Mouse (Mus musculus) adrenal gland, postnatal 14 days (tissue): ENCODE results near the gene Rpl27a. TPM values are rescaled to one million over a fixed set of nuclear protein-coding genes. Genes with fewer than 3 reads are reported as not detected.

ENCODE experiments used
- DNase-seq: peaks from one replicate; pipeline ENCODE4 v3.0.0; 2021; ENCODE audit warnings: mixed read lengths
- total RNA-seq: library from RNA; stranded (reverse); gene quantifications from 2 replicates; pipeline ENCODE4 v1.2.3, GENCODE M21; 2021

The Rpl27a gene
- total RNA-seq, 1 experiment from 2014 or later = 244 TPM

GRCm38 (mm10) chr7:109525740-109526663, 7.1 kb downstream of the Rpl27a start:
- no peak for DNase-seq

- DNase-seq = no peak
These were observed 8.6 kb downstream of the Rpl27a start for GRCm38 (mm10) chr7:109527536-109527935.

DNA sequence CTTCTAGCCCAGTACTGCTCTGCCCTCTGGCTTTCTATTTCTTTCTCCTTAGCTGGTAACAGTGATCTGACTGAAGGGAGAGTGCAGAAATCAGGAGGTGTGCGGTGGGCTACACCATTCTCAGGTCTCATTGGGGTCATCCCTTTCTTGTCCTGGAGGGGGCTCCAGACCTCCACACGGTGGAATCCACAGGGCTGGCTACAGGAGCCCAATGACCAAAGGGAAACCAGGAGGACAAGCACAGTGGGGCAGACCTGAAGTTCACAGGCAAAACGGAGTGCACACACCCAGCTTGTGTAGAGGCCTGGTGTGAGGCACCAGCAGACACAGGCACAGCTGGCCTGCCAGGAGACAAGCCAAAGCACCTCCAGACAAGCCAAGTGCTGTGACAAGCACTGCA, 9.4 kb downstream of the Rpl27a start:
- peak; percentile 80 for DNase-seq

- no peak for DNase-seq
These were observed 10.8 kb downstream of the Rpl27a start for GRCm38 (mm10) chr7:109529741-109530140.

- no peak for DNase-seq
These were observed 12.6 kb downstream of the Rpl27a start for GRCm38 (mm10) chr7:109531501-109531900.

GRCm38 (mm10) chr7:109532691-109533090, 13.7 kb downstream of the Rpl27a start:
- DNase-seq = no peak

- DNase-seq = no peak
These were observed 14.2 kb downstream of the Rpl27a start for GRCm38 (mm10) chr7:109533129-109533528.

GRCm38 (mm10) chr7:109533888-109534287, 14.9 kb downstream of the Rpl27a start:
- no peak for DNase-seq

DNA sequence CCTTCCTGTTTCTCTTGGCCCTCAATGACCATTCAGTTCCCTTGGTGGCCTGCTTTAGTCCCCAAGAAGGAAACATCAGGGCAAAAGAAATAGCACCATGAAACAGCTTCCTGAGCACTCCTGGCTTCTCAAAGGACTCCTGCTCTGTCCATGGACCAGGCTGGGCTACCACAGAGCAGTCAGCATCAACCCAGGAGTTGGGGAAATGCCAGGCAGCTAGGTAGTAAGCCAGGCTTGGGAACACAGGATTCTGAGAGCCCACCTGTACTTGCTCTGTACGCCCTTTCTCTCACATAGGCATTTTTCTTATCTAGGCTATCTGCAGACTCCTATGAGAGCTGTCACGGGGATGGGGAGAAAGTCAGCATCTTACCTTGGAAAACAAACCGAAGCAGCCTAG, 16.0 kb downstream of the Rpl27a start:
- DNase-seq = no peak

DNA sequence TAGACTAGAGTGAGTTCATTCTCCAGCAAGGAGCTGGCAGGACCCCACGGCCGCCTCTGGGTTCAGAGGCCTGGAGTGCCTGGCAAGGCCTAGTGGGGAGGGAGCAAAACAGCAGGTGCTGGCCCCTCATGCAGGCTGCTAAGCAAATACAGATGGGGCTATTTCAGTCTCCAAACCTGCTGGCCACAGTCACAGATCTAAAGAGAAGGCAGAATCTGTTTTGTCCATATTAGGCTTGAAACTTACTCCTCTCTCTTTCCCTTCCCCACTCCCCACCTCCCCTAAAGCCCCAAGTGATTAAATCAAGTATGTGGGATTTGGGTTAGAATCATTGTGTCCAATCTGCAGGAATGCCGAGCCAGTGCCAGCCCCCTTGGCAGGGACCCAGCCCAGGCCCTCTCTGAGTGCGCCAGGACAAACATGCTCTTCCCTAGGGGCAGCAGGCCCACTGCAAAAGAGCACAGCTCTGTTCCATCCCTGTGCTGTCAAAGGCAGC, 17.6 kb downstream of the Rpl27a start:
- DNase-seq = peak; percentile 74

DNA sequence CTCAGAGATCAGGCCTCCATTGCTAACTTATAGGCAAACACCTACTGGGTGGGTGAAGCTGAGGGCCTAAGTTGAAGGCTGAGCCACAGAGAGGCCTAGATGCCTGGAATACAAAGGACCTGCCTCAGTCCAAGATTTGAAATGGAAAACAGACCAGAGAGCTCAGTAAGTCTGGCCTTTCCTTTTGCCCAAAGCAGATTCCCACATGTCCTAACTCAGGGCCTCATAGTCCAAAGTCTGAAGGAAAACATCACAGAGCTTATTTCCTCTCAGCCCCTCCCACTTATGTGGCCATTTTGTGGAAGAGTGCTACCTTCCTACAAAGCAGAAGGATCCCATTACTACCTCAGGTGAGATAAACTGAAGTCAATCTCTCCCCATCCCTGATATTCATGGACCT, 22.0 kb downstream of the Rpl27a start:
- DNase-seq = no peak

DNA sequence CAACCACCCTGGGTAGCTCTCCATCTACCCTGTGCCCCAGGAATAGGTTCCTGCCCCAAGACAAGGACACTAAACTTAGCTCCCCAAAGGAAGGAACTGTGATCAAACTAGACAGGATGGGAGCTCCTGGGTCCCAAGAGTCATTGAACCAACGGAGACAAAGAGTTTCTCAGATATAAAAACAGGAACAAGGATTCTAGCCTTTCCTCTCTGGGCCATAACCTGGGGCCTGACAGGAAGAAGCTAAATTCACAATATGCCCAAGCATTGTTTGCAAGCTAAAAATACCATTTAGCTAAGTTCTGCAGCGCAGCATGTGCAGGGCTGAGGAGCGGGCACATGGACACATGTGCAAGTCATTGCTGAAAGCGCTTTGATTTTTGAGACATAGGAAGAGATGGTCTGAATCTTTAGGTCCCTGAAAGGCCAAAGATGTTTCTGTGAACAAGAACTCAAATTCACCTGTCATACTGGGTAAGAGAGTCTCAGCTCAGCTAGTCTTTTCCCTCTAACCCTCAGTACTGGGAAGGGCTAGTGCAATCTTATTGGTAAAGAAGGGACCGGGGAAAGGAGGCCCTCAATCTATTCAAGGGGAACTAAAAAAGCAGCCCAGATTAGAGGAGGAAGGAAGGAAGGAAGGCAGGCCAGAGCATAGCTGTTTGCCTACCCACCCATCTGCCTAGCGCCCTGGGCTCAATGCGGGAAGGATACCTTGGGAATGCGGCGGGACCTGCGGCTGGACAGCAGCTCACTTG, 22.8 kb downstream of the Rpl27a start:
- no peak for DNase-seq

GRCm38 (mm10) chr7:109542364-109542628, 23.3 kb downstream of the Rpl27a start:
- DNase-seq = no peak

GRCm38 (mm10) chr7:109544792-109545191, 25.8 kb downstream of the Rpl27a start:
- peak; percentile 54 for DNase-seq

GRCm38 (mm10) chr7:109545255-109545993, 26.5 kb downstream of the Rpl27a start:
- DNase-seq = peak; percentile 68

DNA sequence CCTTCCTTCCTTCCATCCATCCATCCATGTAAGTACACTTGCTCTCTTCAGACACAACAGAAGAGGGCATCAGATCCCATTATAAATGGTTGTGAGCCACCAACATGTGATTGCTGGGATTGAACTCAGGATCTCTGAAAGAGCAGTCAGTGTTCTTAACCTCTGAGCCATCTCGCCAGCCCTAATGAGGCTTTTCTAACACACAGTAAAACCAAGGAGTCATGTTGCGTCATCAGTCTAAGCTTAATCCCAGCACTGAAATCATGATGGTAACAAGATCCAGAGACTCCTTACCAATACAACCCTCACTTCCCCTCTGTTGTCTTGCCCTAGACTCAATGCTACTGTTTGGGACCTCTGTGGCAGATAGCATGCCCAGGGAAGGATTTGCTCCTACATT, 27.2 kb downstream of the Rpl27a start:
- DNase-seq = no peak

DNA sequence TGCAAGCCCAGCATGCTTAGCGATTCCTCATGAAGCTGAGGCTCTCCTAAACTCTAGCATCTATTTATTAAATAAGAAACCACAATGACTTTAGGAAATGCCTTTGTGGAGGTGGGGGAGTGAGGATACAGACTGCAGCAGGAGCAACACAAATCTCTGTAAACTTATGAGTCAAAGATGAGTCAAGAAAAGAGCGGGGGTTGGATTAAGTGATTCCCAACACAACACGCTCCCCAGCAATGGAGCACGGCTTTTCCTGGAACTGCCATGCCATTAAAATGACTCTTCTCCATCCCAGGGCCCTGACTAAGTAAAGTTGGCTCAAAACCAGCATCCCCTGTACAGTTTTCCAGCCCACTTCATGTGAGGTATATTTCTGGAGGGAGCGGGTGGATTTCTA, 27.8 kb downstream of the Rpl27a start:
- DNase-seq = no peak

DNA sequence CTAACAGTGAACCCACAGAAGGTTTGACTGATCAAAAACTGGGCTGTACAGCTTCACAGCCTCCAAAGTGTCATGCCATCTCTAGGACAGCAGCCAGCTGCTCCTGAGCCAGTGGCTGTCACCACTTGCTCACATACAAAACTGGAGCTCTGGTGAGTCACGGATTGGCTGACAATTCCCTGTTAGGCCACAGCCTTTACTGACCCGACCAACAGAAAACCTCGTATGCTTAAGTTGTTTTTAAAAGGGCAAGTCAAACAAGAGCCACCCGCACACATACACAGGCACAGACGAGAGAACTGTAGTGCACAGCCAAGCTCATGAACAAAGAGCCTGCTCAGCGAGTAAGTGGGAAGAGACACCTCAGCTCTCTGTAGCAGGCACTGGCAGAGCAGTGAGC, 40.6 kb downstream of the Rpl27a start:
- peak; percentile 81 for DNase-seq

DNA sequence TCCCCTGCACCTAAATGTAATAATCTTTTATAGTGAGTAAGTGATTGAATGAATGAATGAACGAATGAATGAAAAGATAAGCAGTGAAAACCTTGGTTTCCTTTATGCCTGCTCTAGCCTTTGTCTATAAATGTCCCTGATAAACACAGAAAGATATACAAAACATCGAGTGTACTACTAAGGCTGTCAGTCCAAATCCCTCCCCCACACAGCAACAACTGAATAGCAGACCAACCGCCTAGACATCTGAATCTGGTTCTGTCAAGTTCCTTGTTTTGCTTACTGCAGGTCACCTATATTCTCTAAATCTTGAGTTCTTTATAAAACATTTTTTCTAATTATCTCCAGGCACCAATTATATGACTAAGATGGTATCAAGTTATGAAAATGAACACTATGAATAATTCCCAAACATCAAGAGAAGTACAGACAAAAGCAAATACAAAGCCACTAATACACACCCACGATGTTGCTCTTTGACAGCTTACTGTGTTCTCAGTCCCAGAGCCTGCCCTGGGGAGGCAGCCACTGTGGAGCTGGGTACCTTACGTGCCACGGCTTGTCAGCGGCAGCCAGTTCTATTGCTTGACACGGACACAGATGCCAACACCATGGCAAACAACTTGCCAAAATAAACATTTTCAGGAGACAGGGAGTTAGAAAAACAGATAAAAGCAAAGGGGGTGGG, 42.7 kb downstream of the Rpl27a start:
- DNase-seq = peak; percentile 62

- no peak for DNase-seq
These were observed 43.2 kb downstream of the Rpl27a start for GRCm38 (mm10) chr7:109562154-109562599.

DNA sequence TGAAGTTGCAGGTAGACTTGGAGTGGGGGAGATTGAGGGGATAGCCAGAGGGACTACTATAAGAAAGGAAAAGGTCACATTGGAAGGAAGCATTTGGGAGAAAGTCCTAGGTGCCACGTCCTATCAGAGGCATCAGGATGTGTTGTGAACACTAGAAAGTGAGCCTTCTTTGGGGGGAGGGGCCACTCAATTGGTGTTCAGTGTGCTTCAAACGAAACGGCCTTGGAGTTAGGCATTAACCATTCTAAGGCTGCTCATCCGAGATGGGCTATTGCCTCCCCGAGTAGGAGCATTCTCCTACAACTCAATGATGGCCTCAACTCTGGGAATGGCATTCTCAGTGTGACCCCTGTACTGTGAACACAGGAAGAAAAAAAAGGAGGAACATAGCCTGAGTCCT, 43.7 kb downstream of the Rpl27a start:
- DNase-seq = no peak

DNA sequence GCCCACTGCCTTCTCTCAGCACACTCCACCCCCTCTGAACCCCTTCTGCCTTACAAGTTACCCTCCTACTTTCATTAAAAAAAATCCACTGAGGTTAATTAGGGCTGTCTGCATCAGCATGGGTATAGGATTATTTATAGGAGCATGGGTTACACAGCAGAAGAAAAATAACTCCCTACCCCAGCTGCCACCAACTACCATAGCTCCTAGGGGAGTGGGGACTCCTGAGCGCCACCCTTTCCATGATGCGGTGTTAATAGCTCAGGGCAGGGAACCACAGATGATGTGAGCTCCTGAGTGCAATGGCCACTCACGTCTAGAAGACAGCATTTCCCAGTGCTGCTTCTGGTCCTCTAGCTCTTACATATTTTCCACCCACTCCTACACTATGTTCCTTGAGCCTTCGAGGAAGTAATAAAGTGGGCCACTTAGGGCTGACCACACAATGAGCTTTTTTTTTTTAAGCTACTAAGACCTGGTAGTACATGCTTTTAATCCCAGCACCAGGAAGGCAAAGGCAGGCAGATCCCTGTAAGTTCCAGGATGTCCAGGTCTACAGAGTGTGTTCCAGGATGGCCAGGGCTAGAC, 44.9 kb downstream of the Rpl27a start:
- no peak for DNase-seq
